Mouse (Mus musculus) cerebellum, adult 11 months (tissue): ENCODE data around the gene Cxcl2.
A peak's percentile ranks its signal among the peaks of the same experiment; 100 is the strongest.

Experiments used
- DNase-seq: peaks from one replicate; pipeline ENCODE4 v3.0.0; 2022

Gene Cxcl2

GRCm38 (mm10) chr5:90897429-90897828 is 6.2 kb upstream of the Cxcl2 start:
- no peak for DNase-seq

GRCm38 (mm10) chr5:90899308-90899707 is 4.4 kb upstream of the Cxcl2 start:
- DNase-seq = no peak

GRCm38 (mm10) chr5:90900147-90900546 is 3.5 kb upstream of the Cxcl2 start:
- peak; percentile 60 for DNase-seq

- DNase-seq = no peak
These were observed 3.0 kb upstream of the Cxcl2 start for GRCm38 (mm10) chr5:90900688-90901087.

- no peak for DNase-seq
These were observed 1.1 kb upstream of the Cxcl2 start for GRCm38 (mm10) chr5:90902380-90903260.

GRCm38 (mm10) chr5:90908983-90909382 is 5.3 kb downstream of the Cxcl2 start:
- DNase-seq = peak; percentile 31

GRCm38 (mm10) chr5:90919495-90919894 is 15.8 kb downstream of the Cxcl2 start:
- DNase-seq = no peak

- DNase-seq = no peak
These were observed 19.3 kb downstream of the Cxcl2 start for GRCm38 (mm10) chr5:90922958-90923357.

GRCm38 (mm10) chr5:90930546-90930945 is 26.9 kb downstream of the Cxcl2 start:
- no peak for DNase-seq

GRCm38 (mm10) chr5:90930971-90931851 is 27.5 kb downstream of the Cxcl2 start, which contains the start of gene Mthfd2l:
Mthfd2l (plus strand) TSS chr5:90931117.
- peak; percentile 50 for DNase-seq

- DNase-seq = no peak
These were observed 28.2 kb downstream of the Cxcl2 start for GRCm38 (mm10) chr5:90931911-90932310.

- no peak for DNase-seq
These were observed 33.0 kb downstream of the Cxcl2 start for GRCm38 (mm10) chr5:90936706-90937105.

- DNase-seq = no peak
These were observed 41.8 kb downstream of the Cxcl2 start for GRCm38 (mm10) chr5:90945453-90945852.

- DNase-seq = no peak
These were observed 45.8 kb downstream of the Cxcl2 start for GRCm38 (mm10) chr5:90949499-90949898.

GRCm38 (mm10) chr5:90951475-90951874 is 47.8 kb downstream of the Cxcl2 start:
- peak; percentile 25 for DNase-seq

GRCm38 (mm10) chr5:90952731-90953481 is 49.2 kb downstream of the Cxcl2 start:
- no peak for DNase-seq
